Mouse (Mus musculus) layer of hippocampus, adult 11-12 months (tissue): ENCODE measurements around the gene Lrmda.

Source experiments
- DNase-seq: peaks from one replicate; pipeline ENCODE4 v3.0.0; 2022; ENCODE audit warnings: low spot score

Lrmda gene

DNA sequence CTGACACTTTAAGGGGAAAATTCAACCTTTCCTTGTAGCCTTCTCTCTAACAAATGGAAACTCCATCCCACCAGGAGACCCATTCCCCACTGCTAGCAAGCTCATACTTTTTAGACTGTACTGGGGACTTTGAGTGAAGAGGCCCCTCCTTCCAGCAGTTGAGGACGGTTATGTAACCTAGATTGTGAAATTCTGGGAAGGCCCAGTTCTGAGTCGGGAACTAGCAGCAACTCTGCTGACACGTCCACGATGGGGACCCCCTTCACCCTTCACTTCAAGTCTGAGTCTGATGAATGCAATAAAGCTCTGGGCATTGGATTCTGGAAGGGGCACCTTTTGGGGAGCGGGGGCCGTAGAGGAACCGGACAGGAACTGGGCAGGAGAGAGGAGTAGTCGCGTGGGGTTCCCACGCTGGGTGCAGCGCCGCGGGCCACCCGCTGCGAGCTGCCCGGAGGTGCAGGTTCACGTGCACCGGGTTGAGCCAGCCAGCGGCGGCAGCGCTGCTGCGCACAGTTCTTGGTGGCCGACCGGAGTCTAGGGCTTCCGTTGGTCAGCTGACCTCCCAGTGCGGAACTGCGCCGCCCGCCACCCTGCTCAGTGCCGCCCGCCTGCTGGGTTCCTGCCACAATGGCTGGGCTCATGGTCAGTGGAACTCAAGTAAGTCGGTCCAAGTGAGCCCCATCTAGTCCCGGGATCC is at the start of gene Lrmda:
Gene Lrmda (plus strand): TSS at position 461 of the 697 bp plus-strand sequence.
- DNase-seq = peak; percentile 61

DNA sequence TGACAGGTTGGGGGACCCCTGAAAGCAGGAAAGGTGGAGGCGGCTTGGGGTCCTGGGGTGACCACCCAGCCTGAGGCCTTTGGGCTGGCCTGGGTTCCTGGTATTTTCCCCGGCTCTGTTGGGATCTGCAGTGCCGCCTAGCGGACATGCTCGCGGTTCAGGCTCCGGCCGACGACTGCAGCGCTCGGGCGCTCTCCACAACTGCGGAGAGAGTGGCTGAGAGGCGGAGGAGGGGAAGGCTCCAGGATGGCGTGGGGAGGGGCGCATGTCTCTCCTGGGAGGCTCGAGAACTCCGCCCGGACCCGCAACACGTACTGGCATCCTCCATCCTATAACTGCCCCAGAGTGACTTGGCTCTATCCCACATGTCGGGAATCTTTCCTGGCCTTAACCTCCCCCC is 38.0 kb upstream of the Lrmda start:
- DNase-seq = peak; percentile 77

DNA sequence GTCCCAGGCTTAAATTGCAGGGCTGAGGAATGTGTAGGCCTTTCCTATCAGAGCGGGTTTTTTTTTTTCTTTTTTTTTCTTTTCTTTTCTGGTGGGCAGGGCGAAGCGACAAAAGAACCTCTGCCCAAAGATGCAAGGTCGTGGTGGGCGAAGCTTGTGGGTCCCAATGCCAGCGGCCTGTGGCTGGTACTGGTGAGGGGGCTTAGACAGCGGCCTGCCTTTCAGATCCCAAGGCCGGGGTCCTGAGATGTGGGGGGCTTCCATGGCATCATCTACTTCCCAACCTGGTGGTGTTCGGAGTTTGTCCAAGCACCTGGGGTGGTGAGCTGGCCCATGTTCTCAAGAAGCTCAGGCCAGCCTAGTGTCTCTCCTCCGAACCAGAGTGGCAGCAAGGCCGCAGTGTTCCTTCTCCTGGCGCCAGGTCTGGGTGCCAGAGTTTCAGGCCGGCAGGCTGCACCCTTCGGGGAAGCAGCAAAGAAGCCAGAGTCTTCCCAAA is 37.4 kb upstream of the Lrmda start:
- no peak for DNase-seq

DNA sequence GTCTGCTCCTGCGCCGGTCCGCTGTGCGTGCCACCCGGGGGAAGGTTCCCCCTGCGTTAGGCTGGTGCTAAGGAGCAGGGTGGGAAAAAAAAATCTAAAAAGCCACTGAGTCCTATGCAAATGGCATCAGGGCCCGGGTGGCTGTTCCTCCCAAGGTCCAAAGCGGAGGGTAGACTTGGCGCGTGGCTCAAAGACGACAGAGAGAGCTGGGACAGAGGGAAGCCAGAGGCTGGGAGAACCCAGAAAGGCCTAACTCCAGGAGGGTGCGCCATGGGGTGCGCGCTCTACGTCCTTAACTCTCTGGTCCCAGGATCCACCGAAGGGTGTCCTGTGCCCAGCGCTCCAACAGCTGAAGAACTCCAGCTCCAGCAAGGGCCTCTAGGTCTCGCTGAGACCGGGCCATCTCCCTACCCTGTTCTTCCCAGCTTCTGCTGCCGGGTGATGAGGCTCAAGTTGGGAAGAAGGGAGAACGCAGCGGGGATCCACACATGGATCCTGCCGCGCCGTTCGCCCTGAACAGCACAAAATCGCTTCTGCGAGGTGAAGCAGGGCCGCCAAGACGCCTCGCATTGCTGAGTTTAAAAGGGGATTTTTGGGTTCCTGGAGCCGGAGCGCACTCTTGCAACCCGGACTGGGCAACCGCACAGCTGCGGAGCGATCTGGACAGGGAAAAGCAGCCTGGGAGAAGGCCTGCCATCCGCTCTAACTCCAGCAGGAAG is 36.8 kb upstream of the Lrmda start:
- DNase-seq = no peak

DNA sequence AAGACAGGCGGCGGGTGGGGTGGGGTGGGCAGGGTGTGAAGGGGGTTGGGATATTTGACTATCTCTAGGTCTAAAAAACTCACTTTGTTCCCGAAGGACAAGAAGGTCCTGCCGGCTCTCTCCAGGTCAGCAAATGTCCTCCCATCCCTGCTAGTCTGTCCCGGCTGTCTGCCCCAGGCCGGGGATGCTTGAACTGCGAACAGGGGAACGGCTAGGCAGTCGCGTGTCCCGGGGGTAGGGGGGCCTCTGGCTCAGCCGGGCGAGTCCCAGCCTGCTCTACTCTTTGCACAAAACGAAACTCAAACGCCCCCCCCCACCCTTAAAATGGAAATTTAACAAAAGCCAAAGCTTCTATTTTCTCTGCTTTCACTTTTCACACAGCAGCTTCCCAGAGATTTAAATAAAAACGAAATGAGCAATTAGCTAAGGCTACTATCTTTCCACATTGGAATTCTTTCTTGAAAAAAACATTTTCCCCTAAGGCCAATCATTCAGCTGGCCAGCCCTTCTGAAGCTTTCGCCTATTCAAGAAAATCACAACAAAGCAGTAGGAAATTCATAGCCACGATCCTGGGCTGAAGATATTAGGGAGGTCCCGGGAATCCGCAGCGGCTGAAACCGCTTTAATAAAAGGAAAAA is 36.1 kb upstream of the Lrmda start:
- DNase-seq = no peak

DNA sequence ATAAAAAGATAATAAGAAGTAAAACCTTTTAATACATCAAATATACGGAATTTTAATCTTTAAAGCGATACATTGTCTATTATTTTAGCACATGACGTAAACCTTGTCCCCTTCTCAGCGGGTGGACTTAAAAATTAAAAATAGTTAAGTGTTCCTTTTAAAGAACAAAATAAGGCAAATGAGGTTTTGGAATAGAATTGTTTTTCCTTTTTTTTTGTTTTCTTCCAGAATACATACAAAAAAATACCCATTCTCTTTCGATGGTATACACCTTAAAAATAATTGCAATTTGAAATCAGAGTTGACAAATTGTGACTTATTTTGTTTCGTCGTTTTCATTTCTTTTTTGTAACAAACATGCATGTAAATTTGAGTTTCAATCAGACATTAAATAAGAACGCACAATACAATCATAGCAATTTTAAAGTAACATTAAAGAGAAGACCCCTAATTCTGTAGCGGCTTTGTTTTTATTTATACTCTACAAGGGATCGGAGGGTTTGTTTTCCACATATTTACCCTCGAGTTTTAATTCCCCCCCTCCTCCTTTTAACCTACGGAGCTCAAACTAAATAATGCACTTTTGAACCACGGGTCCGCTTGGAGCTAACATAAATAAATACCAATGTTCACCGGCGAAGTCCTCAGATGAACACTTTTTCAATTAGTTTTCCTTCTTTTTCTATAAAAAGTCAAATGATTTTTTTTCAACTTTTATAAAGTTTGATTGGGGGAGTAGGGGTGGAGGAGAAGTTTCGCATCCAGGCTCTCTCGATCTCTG is 35.4 kb upstream of the Lrmda start:
- no peak for DNase-seq

DNA sequence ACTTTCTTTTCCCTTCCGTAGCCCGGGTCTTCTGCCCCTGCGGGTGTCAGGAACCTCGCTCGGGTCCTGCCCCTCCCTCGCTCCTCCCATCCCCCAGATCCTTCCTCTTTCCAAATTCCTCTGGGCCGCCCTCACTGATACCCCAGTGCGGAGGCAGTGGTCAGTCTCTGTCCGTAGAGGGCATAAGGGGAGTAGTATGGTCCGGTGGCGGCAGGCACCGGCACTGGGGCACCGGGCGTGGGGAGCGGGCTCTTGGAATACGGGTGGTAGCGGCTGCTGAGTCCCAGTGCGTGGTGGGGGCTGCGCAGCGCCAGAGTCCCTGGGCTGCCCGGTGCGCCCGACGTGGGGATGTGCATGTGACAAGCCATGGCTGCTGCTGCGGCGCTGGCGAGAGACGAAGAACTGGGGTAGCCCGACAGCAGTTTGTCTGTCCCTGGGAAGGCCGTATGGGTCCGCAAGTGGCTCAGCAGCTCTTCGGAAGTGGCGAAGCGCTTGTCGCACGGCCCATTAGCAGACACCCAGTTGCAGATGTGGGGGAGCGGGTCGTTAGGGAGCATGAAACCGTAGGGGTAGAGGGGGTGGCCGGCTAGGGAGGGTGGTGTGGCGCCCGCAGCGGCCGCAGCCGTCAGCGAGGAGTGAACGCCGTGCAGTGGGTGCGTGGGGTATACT is 34.6 kb upstream of the Lrmda start:
- no peak for DNase-seq

DNA sequence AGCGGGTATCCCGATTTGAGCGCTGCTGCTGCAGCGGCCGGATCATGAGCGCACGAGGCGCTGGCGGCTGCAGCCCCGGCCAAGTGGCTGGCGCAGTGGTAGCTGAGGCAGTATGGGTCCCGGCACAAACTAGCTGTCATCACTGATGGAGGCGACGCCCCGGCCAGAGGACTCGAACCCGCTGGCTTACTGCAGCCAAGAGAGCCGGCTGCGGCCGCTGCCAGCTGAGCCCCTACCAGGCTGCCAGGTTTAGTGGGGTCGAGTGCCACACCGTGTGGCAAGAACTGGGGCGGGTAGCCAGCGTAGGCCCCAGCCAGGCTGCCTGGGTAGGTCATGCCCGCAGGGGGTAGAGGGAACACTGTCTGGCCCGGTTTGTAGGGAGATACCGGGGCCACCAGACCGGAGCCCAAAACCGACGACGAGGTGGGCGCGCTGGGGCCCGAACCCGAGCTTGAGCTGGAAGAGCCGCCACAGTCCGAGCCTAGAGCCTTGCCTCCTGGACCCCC is 34.0 kb upstream of the Lrmda start:
- peak; percentile 19 for DNase-seq

DNA sequence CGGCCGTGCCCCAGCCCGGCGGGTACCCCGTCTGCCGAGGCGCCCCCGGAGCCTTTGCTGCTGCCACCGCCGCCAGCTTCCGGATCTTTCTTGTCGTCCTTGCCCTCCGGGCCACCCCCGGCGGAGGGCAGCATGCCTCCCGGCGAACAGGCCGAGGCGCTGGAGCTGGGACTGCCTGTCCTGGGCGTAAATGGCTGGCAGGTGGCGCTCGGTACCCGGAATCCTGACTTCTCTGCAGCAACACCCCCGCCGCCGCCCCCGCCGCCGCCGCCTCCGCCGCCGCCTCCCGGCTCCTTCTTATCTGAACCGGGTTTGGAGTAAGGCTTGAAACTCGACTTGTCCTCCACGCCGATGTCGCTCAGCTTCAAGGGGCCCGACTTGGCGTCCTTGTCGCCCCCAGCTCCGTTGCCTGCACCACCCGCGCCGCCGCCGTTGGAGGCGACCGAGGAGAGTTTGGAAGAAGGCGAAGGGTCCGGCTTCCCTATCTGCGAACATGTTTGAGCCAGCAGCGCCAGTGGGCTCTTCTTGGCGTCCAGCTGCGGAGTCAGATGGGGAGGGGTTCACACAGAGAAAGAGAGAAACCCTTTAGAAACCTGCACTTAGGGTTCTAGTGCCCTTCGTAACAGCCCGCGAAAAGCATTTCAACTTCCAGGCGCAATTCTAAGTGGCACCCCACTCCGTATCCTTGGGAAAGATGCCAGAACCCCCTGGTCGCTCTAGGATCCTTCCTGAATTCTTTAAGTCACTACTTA is 33.4 kb upstream of the Lrmda start:
- peak; percentile 91 for DNase-seq

DNA sequence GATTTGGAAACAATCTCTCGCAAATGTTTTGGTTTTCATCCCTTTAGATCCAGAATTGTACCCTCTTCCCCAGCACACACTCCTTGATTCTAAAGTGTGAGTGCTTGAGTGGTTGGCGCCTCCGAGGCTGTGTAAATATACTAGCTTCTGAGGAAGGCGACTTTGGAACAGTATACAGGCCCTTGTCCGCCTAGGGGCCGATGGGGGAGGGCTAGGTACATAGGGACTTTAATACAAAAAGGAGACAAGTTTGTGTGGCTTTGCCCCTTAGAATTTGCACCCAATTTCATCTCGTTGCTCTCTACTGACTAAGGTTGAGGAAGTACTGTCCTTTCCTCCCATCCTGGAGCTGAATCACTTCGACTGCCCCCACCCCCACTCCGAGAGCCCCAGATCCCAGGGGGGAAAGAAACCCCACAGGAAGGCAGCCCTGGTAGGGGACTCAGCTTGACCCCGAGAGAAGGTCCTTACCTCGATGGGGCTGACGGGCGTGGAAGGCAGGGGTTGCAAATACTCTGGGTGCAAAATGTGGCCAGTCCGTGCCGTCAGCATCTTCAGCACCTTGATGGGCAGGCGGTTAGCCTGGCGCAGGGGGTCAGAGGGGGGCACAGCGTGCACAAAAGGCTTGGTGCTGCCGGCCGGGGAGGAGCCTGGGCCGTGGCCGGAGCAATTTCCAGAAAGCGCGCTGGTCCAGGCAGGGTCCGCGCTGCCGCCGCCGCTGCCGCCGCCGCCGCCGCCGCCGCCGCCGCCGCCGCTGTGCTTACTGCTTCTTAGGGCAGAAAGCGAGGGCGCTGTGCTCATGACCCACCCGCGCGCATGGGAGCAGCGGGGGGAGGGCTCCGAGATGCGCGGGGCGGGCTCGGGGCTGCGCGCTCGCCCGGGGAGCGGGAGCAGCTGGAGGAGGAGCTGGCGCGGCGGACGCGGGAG is 32.5 kb upstream of the Lrmda start:
- peak; percentile 52 for DNase-seq

DNA sequence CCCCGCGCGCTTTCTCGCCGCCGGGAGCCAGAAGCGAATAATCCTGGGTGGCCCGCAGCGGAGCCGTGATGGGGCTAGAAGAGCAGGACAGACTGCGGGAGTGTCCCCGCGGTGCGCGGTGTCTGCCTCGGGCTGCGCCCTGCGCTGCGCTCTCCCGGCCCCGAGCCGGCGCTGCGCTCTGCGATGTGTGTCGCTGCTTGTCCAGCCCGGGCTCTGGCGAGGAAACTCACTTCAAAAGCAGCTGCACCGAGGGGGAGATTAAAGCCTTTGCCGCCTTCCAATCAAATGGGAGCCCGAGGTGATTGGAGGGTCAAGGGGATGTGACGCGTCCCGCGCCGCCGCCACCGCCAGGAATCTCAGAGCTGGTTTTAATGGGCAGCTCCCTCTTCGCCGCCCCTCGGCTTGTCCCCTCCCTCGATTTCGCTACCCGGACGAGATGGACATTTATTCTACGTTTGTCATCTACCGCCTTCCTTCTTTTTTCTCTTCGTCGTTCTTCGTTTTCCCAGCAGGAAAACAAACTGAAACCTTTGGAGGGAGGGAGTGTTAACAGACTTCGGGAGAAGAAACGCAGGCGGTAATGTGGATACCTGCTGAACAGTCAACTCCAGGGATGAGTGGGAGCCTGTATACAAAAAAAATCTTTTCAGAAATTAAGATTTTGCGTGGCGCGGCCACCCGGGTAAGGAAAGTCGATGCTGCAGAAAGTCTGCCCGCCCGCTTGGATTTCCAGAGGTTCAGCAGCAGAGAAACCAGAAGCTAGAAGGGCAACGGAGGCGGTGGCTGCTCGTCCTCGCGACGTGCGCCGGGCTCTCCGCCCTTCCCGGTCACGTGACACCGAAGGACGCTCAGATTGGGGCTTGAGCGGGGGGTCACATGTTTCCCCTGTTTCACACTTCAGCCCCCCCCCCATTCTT is 31.6 kb upstream of the Lrmda start:
- DNase-seq = peak; percentile 93

DNA sequence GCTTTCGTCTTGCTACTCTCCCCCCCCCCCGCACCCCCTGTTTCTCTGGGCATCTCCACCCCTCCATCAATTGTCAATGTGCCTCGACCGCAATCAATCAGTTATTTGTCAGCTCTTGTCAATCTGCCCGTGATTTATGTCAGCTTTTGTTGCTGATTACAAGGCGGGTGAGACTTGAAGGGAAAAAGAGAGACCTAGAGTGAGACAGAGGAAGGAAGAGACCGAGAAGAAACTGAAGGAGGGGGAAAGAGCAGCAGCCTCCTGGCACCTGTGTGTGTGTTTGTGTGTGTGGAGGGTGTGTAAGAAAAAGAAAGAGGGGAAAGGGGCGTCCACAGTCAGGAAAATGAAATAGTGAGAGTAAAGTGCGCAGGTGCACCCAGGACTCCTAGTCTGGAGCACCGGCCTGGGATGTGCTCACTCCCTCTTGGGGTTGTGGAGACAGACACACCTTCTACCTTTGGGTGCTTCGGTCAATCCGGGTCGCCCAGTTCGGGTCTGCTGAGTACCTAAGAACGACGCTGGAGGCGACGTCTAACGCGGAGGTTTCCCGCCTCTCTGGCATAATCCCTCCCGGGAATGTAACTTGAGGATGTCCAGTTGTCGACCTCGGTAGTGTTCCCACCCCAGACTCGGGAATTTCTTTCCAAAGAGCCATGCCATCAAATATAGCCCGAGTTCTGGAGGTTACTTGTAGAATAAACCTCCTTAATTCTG is 30.8 kb upstream of the Lrmda start:
- DNase-seq = peak; percentile 23

DNA sequence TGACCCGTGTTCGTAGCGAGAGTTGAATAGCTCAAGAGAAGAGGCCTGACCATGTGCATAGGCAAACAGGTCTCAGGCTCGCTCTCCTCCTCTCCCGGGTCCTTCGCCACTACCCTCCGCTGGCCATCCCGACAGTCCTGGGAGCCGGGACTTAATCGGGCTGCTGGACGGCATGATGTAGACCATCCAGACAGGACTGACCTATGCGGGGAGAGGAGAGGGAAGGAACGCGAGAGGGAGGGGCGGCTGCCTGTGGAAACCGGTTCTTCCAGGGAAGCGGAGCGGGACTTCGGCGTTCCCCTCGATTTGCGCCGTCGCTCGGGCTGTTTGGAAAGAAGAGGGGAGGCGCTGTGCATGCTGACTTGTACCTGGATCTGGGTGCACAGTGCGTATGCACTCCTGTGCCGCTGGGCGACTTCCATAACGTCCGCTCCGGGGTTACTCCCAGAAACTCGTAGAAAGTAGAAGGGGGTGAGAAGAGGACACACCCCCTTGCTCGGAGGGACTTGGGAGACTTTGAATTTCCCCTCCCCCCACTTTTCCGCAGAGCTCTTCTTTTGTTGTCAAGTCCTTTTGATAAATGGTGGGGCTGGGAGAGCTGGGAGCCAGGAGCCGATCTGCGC is 30.1 kb upstream of the Lrmda start, which contains the start of gene Zfp503:
Gene Zfp503 (minus strand): TSS at position 311 of the 623 bp plus-strand sequence.
- peak; percentile 21 for DNase-seq

DNA sequence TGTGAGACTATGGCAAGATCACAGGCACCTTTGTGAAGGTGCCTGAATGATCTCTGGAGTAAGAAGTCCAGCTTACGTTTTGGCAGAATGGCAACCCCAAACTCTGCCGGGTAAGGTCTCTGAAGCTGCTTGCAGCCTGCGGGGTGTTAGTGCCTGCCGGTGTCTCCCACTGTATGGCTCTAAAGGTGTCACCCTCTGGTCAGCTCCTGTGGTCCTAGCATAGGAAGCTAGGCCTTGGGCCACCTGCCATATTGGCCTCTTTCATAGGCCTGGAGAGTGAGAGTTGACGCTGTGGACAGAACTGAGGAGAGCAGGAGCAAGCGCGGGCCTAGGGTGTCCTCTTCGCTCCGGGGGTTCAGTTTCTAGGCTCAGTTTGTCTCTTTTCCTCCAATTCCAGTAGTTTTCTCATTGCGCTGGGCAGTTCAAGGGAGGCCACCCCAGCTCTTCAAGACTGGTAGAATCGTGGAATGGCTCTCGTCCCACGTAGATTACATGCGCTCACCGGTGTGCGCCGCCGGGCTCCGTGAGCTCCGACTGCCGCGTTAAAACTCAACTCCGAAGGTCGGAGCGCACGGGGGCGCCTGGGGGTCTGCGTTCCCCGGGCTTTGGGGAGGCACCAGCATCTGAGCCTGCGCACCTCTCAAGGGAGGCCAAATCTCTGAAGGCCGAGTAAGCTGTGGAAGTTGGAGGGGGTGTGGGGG is 29.0 kb upstream of the Lrmda start:
- no peak for DNase-seq

DNA sequence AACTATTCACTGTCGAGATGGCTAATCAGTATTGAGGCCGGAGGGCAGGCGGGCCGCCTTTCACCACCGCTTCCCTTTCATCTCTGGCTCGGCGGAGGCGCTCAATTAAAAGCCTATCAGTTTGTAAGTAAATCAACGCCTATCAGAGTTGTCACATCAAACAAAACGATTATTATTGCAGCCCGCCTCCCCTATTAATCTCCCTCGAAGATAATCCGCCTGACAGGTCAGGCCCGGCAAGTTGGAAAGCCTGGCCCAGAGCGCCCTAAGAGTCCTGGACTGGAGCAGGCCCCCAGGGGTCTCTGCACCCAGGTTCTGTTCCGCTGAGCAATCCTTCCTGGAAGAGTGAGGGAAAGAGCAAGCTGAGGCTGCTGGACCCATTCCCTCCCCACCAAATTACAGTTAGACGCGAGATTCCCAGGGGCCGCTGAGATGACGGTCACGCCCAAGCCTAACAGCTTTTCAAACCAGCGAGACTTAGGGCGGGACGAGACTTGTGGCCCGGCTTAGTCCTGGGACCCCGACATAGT is 28.2 kb upstream of the Lrmda start:
- DNase-seq = no peak

DNA sequence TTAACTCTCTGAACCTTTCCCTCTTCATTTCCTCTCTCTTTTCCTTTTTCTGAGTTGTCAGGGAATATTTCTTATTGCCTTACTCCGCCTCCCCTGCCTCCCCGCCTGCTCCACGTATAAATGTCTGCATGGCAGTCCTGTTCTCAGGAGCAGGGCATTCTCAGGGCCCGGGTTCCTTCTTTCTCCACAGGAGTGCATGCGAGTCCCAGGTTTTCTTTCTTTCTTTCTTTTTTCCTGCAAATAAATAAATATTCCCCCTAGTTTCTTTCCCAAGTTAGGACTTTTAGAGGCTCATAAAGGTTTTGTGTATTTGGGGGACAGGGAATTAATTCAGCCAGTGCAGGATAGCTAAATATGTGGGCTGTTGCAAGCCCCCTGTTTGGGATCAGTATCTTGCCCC is 27.7 kb upstream of the Lrmda start:
- DNase-seq = no peak
